Mouse (Mus musculus): ENCODE measurements at regions not wholly inside any gene's neighbourhood (a gene's known extent, or its start where the extent isn't known, plus 50 kb on each side); places are given as distances from the start of the nearest gene placed in this dataset.

GRCm38 (mm10) chr2:81644671-81645070 is 408.4 kb upstream of the Zfp804a start:
- DNase-seq: peak; percentile 61 to 86
